Mouse (Mus musculus): ENCODE data around the gene Gdf11. TPM values are rescaled to one million over a fixed set of nuclear protein-coding genes. Genes with fewer than 3 reads are reported as not detected.

Gene Gdf11
- total and polyA plus RNA-seq, 3 experiments, result 3.4 to 7.3 (median 4.5) TPM

DNA sequence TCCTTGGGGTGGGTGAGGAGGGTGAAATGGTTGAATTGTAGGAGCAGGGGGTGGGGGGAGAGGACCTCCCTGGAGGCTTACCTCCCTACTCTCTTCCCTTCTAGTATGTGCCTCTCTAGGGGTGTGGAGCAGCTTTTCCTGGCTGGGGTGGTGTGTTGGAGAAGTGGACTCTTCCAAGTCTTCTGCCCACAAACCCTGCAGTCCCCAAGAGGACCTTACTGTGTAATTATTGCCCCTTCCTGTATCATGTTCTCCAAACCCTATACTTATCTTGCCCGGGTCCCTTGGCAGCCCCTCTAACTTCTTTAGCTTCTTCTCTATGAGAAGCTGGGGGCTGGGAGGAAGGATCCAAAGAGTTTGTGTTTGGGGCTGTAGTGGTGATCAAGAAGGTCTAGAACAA is 5.3 kb upstream of the Gdf11 start:
- DNase-seq (ENCODE audit: extremely low read depth), result no peak

DNA sequence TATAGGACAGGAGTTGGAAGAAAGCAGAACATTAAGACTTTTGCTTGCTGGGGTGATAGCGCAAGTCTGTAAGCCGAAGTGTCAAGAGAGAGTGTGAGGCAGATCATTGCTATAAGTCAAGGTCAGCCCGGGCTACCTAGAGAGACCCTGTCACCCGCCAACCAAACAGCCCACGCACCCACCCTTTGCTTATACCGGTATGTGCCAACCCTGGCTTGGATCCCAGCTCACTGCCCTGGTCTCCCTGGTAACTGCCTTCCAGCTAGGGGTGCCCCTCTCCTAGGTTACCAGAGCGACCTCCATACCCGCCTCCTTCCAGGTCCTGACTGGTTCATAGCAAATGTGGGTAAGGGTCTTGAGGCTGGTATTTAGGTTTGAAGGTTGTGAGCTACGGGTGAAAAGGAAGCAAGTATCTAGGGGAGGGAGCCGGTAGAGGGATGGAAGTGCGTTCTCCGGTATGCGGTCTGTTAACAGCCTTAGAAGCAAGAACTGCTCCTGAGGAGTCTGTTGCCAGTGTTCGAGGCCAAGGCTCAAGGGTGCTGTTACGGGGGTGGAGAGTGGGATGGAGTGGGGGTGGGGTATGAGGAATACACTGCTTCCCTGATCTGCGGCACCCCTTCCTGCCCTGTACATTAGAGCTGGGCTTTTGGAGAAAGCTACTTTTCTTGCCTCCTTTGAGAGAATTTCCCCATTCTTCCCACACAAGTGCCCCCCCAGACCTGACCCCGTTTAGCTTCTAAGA is 4.6 kb upstream of the Gdf11 start:
- dilution Hi-C loops (cut with MboI; ENCODE audit: extremely low pct_ligation_motif_present, extremely low pct_unique_long_range_greater_than_20kb, low sequenced_read_pairs), result no loop called here
- H3K4me3 ChIP-seq (replicated peaks in 1 of 3; ENCODE audit: low read depth in 2 of 3, low read length in 2 of 3, poor library complexity in 1 of 3), result no peak overlapping the region
- H3K4me1 ChIP-seq (ENCODE audit: control insufficient read depth in 1 of 2, insufficient read depth in 2 of 2), result peaks cover 4 to 14% of the 10 kb centered on the region in 2 experiments; a peak in 2 of 4 replicates
- peak overlapping the region; percentile 76 for H3K4me2 ChIP-seq (ENCODE audit: insufficient read depth, low read depth, poor library complexity, severe bottlenecking)
- 0 out of 2 replicates have a peak overlapping the region, but pooled peaks have one; percentile 18 for H3K9ac ChIP-seq (ENCODE audit: insufficient read depth, low read depth)
- no peaks in the 10 kb centered on the region for H3K9me3 ChIP-seq (replicated peaks; ENCODE audit: low read length)
- no peak for DNase-seq (ENCODE audit: extremely low read depth)
- no peaks in the 10 kb centered on the region for H3K79me2 ChIP-seq (replicated peaks; ENCODE audit: control insufficient read depth, extremely low read depth, insufficient read depth, poor library complexity, severe bottlenecking)
- H3K36me3 ChIP-seq (replicated peaks in 1 of 2; ENCODE audit: control insufficient read depth in 1 of 2, insufficient read depth in 1 of 2, low read length in 1 of 2), result no peaks in the 10 kb centered on the region
- in situ Hi-C loops (cut with MboI; ENCODE audit: low pct_ligation_motif_present, low pct_unique_long_range_greater_than_20kb, low sequenced_read_pairs), result loop anchor here (5.0 kb wide), 2 partner anchors 59 to 124 kb away; no protein-coding TSS in a partner anchor
- H3K27ac ChIP-seq (ENCODE audit: insufficient read depth, low read depth), result no peak overlapping the region
- TF ChIP-seq TBP (conservative IDR thresholded peaks at IDR 0.05; ENCODE audit: low read depth, low read length), result no peak
- no peak for TF ChIP-seq MAX (IDR thresholded peaks at IDR 0.05; ENCODE audit: low read length)
- TF ChIP-seq NELFE (IDR thresholded peaks at IDR 0.05; ENCODE audit: low read depth, low read length), result no peak
- no peak for TF ChIP-seq ZC3H11A (IDR thresholded peaks at IDR 0.05; ENCODE audit: low read depth, low read length)
- no peak for TF ChIP-seq E2F4 (IDR thresholded peaks at IDR 0.05; ENCODE audit: insufficient replicate concordance, low read depth, low read length)
- no peak for TF ChIP-seq RAD21 (IDR thresholded peaks at IDR 0.05; ENCODE audit: low read depth, low read length)
- TF ChIP-seq UBTF (IDR thresholded peaks at IDR 0.05; ENCODE audit: low read depth, low read length), result no peak
- no peak for TF ChIP-seq ELF1 (IDR thresholded peaks at IDR 0.05; ENCODE audit: low read depth, low read length)
- TF ChIP-seq MYC (IDR thresholded peaks at IDR 0.05; ENCODE audit: low read depth, low read length), result no peak
- no peak for TF ChIP-seq USF2 (conservative IDR thresholded peaks at IDR 0.05; ENCODE audit: low read depth, low read length)
- no peak for TF ChIP-seq ZNF384 (IDR thresholded peaks at IDR 0.05; ENCODE audit: low read depth, low read length)
- no peak for TF ChIP-seq HCFC1 (IDR thresholded peaks at IDR 0.05; ENCODE audit: low read depth, low read length)
- TF ChIP-seq CHD2 (IDR thresholded peaks at IDR 0.05; ENCODE audit: low read length), result no peak
- no peak for TF ChIP-seq JUND (conservative IDR thresholded peaks at IDR 0.05; ENCODE audit: low read depth, low read length)
- no peak for TF ChIP-seq NRF1 (IDR thresholded peaks at IDR 0.05; ENCODE audit: low read depth, low read length)
- no peak for TF ChIP-seq SMC3 (IDR thresholded peaks at IDR 0.05; ENCODE audit: low read depth, low read length)
- H3K27me3 ChIP-seq (replicated peaks), result peaks cover 25% of the 10 kb centered on the region

More for the DNA sequence above, 5.3 kb upstream of the Gdf11 start:
- H3K36me3 ChIP-seq (replicated peaks in 1 of 2; ENCODE audit: control insufficient read depth in 1 of 2, insufficient read depth in 1 of 2, low read length in 1 of 2), result no peaks in the 10 kb centered on the region
- in situ Hi-C loops (cut with MboI; ENCODE audit: low pct_ligation_motif_present, low pct_unique_long_range_greater_than_20kb, low sequenced_read_pairs), result loop anchor here (5.0 kb wide), 2 partner anchors 60 to 125 kb away; no protein-coding TSS in a partner anchor
- H3K4me1 ChIP-seq (ENCODE audit: control insufficient read depth in 1 of 2, insufficient read depth in 2 of 2), result peaks cover 4 to 14% of the 10 kb centered on the region in 2 experiments; a peak in 2 of 4 replicates
- no peak overlapping the region for H3K27ac ChIP-seq (ENCODE audit: insufficient read depth, low read depth)
- no peak overlapping the region for H3K4me2 ChIP-seq (ENCODE audit: insufficient read depth, low read depth, poor library complexity, severe bottlenecking)
- H3K9ac ChIP-seq (ENCODE audit: insufficient read depth, low read depth), result no peak overlapping the region
- TF ChIP-seq ETS1 (conservative IDR thresholded peaks at IDR 0.05; ENCODE audit: low read depth, low read length) (no peak), BHLHE40 (IDR thresholded peaks at IDR 0.05; ENCODE audit: low read depth, low read length) (no peak), NRF1 (IDR thresholded peaks at IDR 0.05; ENCODE audit: low read depth, low read length) (no peak), ZKSCAN1 (IDR thresholded peaks at IDR 0.05; ENCODE audit: borderline replicate concordance, low read depth, low read length) (no peak), EP300 (IDR thresholded peaks at IDR 0.05; ENCODE audit: low read length) (no peak), MEF2A (IDR thresholded peaks at IDR 0.05; ENCODE audit: borderline replicate concordance, low read depth, low read length) (no peak), MAX (IDR thresholded peaks at IDR 0.05; ENCODE audit: low read length) (no peak), USF2 (conservative IDR thresholded peaks at IDR 0.05; ENCODE audit: low read depth, low read length) (no peak), CHD1 (IDR thresholded peaks at IDR 0.05; ENCODE audit: low read depth, low read length) (no peak), UBTF (IDR thresholded peaks at IDR 0.05; ENCODE audit: low read depth, low read length) (no peak), RAD21 (IDR thresholded peaks at IDR 0.05; ENCODE audit: low read depth, low read length) (no peak), HCFC1 (IDR thresholded peaks at IDR 0.05; ENCODE audit: low read depth, low read length) (no peak), JUN (IDR thresholded peaks at IDR 0.05; ENCODE audit: insufficient read depth, low read depth, low read length) (no peak), MAFK (IDR thresholded peaks at IDR 0.05; ENCODE audit: insufficient replicate concordance, low read length) (no peak), TCF12 (IDR thresholded peaks at IDR 0.05; ENCODE audit: low read depth, low read length) (no peak), POLR2AphosphoS2 (IDR thresholded peaks at IDR 0.05; ENCODE audit: low read depth, low read length) (no peak), KAT2A (IDR thresholded peaks at IDR 0.05; ENCODE audit: insufficient replicate concordance, low read length) (no peak), ZC3H11A (IDR thresholded peaks at IDR 0.05; ENCODE audit: low read depth, low read length) (no peak), JUND (conservative IDR thresholded peaks at IDR 0.05; ENCODE audit: low read depth, low read length) (no peak)
- H3K9me3 ChIP-seq (replicated peaks; ENCODE audit: low read length), result no peaks in the 10 kb centered on the region
- no peaks in the 10 kb centered on the region for H3K79me2 ChIP-seq (replicated peaks; ENCODE audit: control insufficient read depth, extremely low read depth, insufficient read depth, poor library complexity, severe bottlenecking)
- dilution Hi-C loops (cut with MboI; ENCODE audit: extremely low pct_ligation_motif_present, extremely low pct_unique_long_range_greater_than_20kb, low sequenced_read_pairs), result no loop called here
- peaks cover 25% of the 10 kb centered on the region for H3K27me3 ChIP-seq (replicated peaks)
- H3K4me3 ChIP-seq (replicated peaks in 1 of 3; ENCODE audit: low read depth in 2 of 3, low read length in 2 of 3, poor library complexity in 1 of 3), result no peak overlapping the region

Data from CH12.LX (cell line).